Mouse (Mus musculus) forebrain, embryonic 14.5 days (tissue): ENCODE results near the gene Cald1. TPM values are rescaled to one million over a fixed set of nuclear protein-coding genes. Genes with fewer than 3 reads are reported as not detected.

Experiments
- ATAC-seq: fragments of 200-750 bp; cut with Nextera tagmentation; 2 replicates; pipeline ENCODE4 v1.8.0; 2017; ENCODE audit warnings: mild to moderate bottlenecking, moderate library complexity
- DNase-seq: peaks from one replicate; pipeline ENCODE4 v3.0.0-alpha.2; 2015; ENCODE audit warnings: low spot score
- H3K27ac ChIP-seq: fragments of 300-500 bp; sonication (generic); 2 replicates; pipeline ENCODE4 v1.5.1; 2014; ENCODE audit warnings: low read depth, mild to moderate bottlenecking, control low read depth, low read length, moderate library complexity
- H3K27me3 ChIP-seq: fragments of 300-500 bp; sonication (generic); replicated peaks from 2 replicates; pipeline ENCODE4 v1.6.1; 2014; ENCODE audit warnings: low read length, control low read depth, mixed read lengths; ENCODE audit not compliant: control insufficient read depth, insufficient read depth
- H3K36me3 ChIP-seq: fragments of 300-500 bp; sonication (generic); 2 replicates; pipeline ENCODE4 v1.6.1; 2014; ENCODE audit warnings: low read length, control low read depth; ENCODE audit not compliant: control insufficient read depth, insufficient read depth
- H3K4me1 ChIP-seq: fragments of 300-500 bp; sonication (generic); 2 replicates; pipeline ENCODE4 v1.6.1; 2014; ENCODE audit warnings: antibody characterized with exemption, low read length, control low read depth; ENCODE audit not compliant: control insufficient read depth, insufficient read depth
- H3K4me2 ChIP-seq: fragments of 300-500 bp; sonication (generic); 2 replicates; pipeline ENCODE4 v1.6.1; 2014; ENCODE audit warnings: mild to moderate bottlenecking, control low read depth, low read length
- H3K4me3 ChIP-seq: fragments of 300-500 bp; sonication (generic); 2 replicates; pipeline ENCODE4 v1.5.1; 2014; ENCODE audit warnings: low read depth, low read length, control low read depth
- H3K9ac ChIP-seq: fragments of 300-500 bp; sonication (generic); 2 replicates; pipeline ENCODE4 v1.6.1; 2014; ENCODE audit warnings: mild to moderate bottlenecking, low read length, control low read depth, moderate library complexity
- H3K9me3 ChIP-seq: fragments of 300-500 bp; sonication (generic); replicated peaks from 2 replicates; pipeline ENCODE4 v1.6.1; 2016; ENCODE audit warnings: low read length, control low read depth, mixed read lengths; ENCODE audit not compliant: control insufficient read depth
- WGBS: fragments of 180-500 bp; shearing (Covaris S2); extraction: QIAGEN DNeasy Blood & Tissue Kit; methylation state at CpG from one replicate; pipeline ENCODE4 v1.1.7; 2014; 5-methylcytosine and 5-hydroxymethylcytosine counted together
- polyA plus RNA-seq: library from polyadenylated mRNA; unstranded; fragments of >200 nt; fragmentation: Nextera tagmentation; extraction: Ambion mirVana; gene quantifications from 2 replicates; pipeline ENCODE4 v1.2.1, GENCODE M21; 2014

The Cald1 gene
- polyA plus RNA-seq, 1 experiment from 2014 or later = 46.4 TPM

GRCm38 (mm10) chr6:34648017-34648787 is 49.9 kb downstream of the Cald1 start:
- Histone ChIP-seq H3K4me3 (no peak overlapping the region), H3K36me3 (no peaks in the 10 kb centered on the region), H3K9me3 (no peaks in the 10 kb centered on the region), H3K4me1 (no peaks in the 10 kb centered on the region), H3K4me2 (no peak overlapping the region), H3K9ac (no peak overlapping the region), H3K27ac (no peak overlapping the region), H3K27me3 (no peaks in the 10 kb centered on the region)
- DNase-seq (peak; percentile 27), ATAC-seq (no peak)
- WGBS = 22% methylated on average over 5 of the region's 5 CpGs

- no peaks in the 10 kb centered on the region for H3K4me1 ChIP-seq
- H3K27ac ChIP-seq = no peak overlapping the region
- no peaks in the 10 kb centered on the region for H3K36me3 ChIP-seq
- no peaks in the 10 kb centered on the region for H3K27me3 ChIP-seq
- H3K9ac ChIP-seq = no peak overlapping the region
- WGBS = 84% methylated on average over 7 of the region's 7 CpGs
- H3K9me3 ChIP-seq = no peaks in the 10 kb centered on the region
- no peak for ATAC-seq
- H3K4me3 ChIP-seq = no peak overlapping the region
- no peak overlapping the region for H3K4me2 ChIP-seq
- no peak for DNase-seq
Observed at GRCm38 (mm10) chr6:34651298-34651697, 53.0 kb downstream of the Cald1 start.

DNA sequence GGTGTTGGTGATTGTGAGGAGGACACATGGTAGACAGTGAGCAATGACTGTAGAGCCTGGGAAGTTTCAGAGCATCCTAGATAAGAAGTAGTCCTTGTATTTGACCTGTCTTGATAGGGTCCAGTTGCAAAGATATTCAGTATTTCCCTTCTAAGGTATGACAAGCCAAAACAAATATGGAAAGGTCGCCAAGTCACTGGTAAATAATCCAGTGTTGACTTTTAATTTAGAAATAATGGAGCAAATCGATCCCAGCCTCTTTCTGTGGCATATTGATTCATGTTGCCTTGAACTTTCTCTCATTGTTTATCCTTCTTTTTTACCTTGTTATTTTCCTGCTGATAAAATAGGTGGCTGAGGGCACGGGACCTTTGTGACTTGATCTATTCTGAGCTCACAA is 57.4 kb downstream of the Cald1 start:
- ATAC-seq = no peak
- WGBS = 83% methylated on average over 3 of the region's 3 CpGs

DNA sequence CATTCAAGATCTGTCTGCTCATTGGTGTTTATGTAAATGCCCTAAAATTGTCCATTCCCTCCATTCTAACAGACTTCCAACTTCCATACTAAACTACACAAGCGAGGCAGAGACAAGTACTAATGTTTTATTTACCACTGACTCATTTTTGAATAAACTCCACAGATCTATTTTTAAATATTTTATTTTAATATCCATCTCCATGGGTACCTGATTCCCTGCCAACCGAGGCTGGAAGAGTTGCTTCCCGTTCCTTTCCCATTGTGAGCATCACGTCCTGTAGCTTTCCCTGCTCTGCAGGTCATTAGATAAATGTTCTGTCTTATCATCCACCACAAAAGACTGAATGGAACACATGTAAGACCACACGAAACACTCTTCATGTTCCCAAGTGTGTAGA is 60.5 kb downstream of the Cald1 start:
- H3K4me1 ChIP-seq = peaks cover 4% of the 10 kb centered on the region; the same call in 1 of the 2 replicates
- no peak overlapping the region for H3K27ac ChIP-seq
- ATAC-seq (no peak), DNase-seq (no peak)
- WGBS = 84% methylated on average over 5 of the region's 5 CpGs
- no peak overlapping the region for H3K4me2 ChIP-seq
- H3K27me3 ChIP-seq = no peaks in the 10 kb centered on the region
- no peaks in the 10 kb centered on the region for H3K36me3 ChIP-seq
- no peaks in the 10 kb centered on the region for H3K9me3 ChIP-seq
- H3K4me3 ChIP-seq = no peak overlapping the region
- H3K9ac ChIP-seq = no peak overlapping the region

More for the DNA sequence above, 57.4 kb downstream of the Cald1 start:
- Histone ChIP-seq H3K4me3 (no peak overlapping the region), H3K4me1 (peaks cover 2% of the 10 kb centered on the region; the same call in 1 of the 2 replicates), H3K9ac (no peak overlapping the region), H3K4me2 (no peak overlapping the region), H3K27me3 (no peaks in the 10 kb centered on the region), H3K36me3 (no peaks in the 10 kb centered on the region), H3K27ac (no peak overlapping the region), H3K9me3 (no peaks in the 10 kb centered on the region)
- DNase-seq = no peak

GRCm38 (mm10) chr6:34660724-34661123 is 62.4 kb downstream of the Cald1 start:
- DNase-seq (peak; percentile 55), ATAC-seq (no peak)
- H3K27me3 ChIP-seq = no peaks in the 10 kb centered on the region
- no peak overlapping the region for H3K4me3 ChIP-seq
- no peak overlapping the region for H3K4me2 ChIP-seq
- WGBS = 31% methylated on average over 8 of the region's 8 CpGs
- H3K36me3 ChIP-seq = no peaks in the 10 kb centered on the region
- no peak overlapping the region for H3K27ac ChIP-seq
- no peaks in the 10 kb centered on the region for H3K9me3 ChIP-seq
- peaks cover 4% of the 10 kb centered on the region; the same call in 1 of the 2 replicates for H3K4me1 ChIP-seq
- no peak overlapping the region for H3K9ac ChIP-seq

DNA sequence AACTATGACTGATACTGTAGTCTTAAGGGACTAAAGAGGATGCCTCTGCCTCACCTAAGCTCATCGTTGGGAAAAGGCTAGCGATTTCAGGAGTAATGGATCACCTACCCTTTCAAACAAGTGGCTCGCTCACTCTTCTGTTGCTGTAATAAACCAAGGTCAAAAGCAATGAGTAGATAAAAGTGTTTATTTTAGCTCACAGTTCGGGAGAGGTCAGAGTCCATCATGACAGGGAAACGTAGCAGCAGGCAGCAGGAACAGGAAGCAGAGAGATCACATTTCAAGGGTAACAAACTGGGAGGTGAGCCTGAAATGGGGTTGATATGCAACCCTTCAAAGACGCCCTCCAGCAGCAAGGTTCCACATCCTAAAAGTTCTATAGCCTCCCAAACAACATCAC is 64.3 kb downstream of the Cald1 start:
- no peaks in the 10 kb centered on the region for H3K9me3 ChIP-seq
- no peak overlapping the region for H3K4me2 ChIP-seq
- no peaks in the 10 kb centered on the region for H3K36me3 ChIP-seq
- H3K4me3 ChIP-seq = no peak overlapping the region
- H3K9ac ChIP-seq = no peak overlapping the region
- WGBS = 90% methylated on average over 6 of the region's 6 CpGs
- ATAC-seq (no peak), DNase-seq (no peak)
- peaks cover 4% of the 10 kb centered on the region; the same call in 1 of the 2 replicates for H3K4me1 ChIP-seq
- no peak overlapping the region for H3K27ac ChIP-seq
- no peaks in the 10 kb centered on the region for H3K27me3 ChIP-seq

DNA sequence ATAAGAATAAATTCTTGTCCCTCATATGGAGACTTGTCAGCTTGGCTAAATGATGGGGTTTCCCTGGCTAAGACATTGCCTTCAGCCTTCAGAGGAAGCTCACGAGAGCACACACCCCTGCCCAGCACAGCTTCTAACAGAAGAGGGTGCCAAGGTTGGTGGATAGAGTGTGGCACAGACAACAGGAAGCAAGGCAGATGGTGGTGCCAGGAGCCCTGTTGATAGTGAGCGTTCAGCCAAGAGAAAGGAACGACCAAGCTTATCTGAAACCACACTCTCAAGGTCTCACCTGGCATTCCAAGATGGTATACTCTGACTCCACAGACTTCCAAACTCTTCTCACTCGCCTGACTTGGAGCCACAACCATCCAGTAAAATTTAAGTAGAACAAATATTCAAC is 66.0 kb downstream of the Cald1 start:
- Histone ChIP-seq H3K4me3 (no peak overlapping the region), H3K4me1 (peaks cover 4% of the 10 kb centered on the region; the same call in 1 of the 2 replicates), H3K27ac (no peak overlapping the region), H3K27me3 (no peaks in the 10 kb centered on the region), H3K4me2 (no peak overlapping the region), H3K9ac (no peak overlapping the region), H3K9me3 (no peaks in the 10 kb centered on the region), H3K36me3 (no peaks in the 10 kb centered on the region)
- DNase-seq (no peak), ATAC-seq (no peak)
- WGBS = 82% methylated on average over 4 of the region's 4 CpGs

DNA sequence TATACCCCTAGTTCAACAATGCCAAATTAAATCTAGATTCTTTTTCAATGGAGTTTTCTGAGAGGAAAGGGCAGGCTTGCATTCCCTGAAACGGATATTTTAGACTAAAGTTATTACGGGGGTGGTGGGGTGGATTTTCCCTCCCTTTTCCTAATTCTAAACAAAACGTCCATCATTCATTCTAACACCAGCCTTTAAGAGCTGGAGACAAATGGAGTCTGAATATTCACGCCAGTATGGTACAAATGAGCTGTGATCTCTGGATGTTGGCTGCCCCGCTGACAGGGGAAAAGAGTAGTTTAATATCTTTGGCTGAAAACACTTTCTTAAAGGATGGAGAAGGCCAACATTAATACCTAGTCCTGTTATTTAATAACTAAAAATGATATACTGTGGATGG is 66.4 kb downstream of the Cald1 start:
- no peaks in the 10 kb centered on the region for H3K27me3 ChIP-seq
- no peak overlapping the region for H3K4me3 ChIP-seq
- H3K4me1 ChIP-seq = peaks cover 4% of the 10 kb centered on the region; the same call in 1 of the 2 replicates
- ATAC-seq = no peak
- H3K9me3 ChIP-seq = no peaks in the 10 kb centered on the region
- no peak overlapping the region for H3K4me2 ChIP-seq
- WGBS = 64% methylated on average over 5 of the region's 5 CpGs
- H3K9ac ChIP-seq = no peak overlapping the region
- no peaks in the 10 kb centered on the region for H3K36me3 ChIP-seq
- no peak for DNase-seq
- H3K27ac ChIP-seq = no peak overlapping the region

DNA sequence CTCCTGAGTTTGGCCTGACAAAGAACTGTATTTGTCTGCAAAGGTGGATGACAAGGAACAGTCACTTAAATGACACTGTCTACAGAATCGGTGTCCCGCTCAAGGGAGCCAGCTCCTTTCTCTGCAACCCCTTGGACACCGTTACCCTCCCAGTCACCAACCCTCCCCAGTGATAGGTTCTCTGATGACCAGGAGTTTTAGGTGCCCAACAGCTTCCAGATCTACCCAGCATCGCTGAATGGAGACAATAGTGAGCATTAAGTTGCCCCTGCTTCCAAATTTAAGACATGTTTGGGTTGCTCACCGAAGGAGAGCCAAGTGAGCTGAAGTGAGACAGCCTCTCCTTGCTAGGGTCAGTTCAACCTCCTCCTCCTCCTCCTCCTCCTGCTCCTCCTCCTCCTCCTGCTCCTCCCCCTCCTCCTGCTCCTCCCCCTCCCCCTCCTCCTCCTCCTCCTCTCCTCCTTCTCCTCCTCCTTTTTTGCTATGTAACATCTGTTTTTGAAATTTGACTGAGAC is 70.5 kb downstream of the Cald1 start:
- DNase-seq (no peak), ATAC-seq (no peak)
- Histone ChIP-seq H3K4me1 (no peaks in the 10 kb centered on the region), H3K36me3 (no peaks in the 10 kb centered on the region), H3K27me3 (no peaks in the 10 kb centered on the region), H3K9me3 (no peaks in the 10 kb centered on the region), H3K4me3 (no peak overlapping the region), H3K27ac (no peak overlapping the region), H3K4me2 (no peak overlapping the region), H3K9ac (no peak overlapping the region)
- WGBS = 88% methylated on average over 5 of the region's 5 CpGs
